Mouse (Mus musculus) cerebellum, adult 11-12 months (tissue): ENCODE measurements around the gene Dclk3.

ENCODE experiments used
- DNase-seq: peaks from one replicate; pipeline ENCODE4 v3.0.0; 2022

Dclk3 gene

DNA sequence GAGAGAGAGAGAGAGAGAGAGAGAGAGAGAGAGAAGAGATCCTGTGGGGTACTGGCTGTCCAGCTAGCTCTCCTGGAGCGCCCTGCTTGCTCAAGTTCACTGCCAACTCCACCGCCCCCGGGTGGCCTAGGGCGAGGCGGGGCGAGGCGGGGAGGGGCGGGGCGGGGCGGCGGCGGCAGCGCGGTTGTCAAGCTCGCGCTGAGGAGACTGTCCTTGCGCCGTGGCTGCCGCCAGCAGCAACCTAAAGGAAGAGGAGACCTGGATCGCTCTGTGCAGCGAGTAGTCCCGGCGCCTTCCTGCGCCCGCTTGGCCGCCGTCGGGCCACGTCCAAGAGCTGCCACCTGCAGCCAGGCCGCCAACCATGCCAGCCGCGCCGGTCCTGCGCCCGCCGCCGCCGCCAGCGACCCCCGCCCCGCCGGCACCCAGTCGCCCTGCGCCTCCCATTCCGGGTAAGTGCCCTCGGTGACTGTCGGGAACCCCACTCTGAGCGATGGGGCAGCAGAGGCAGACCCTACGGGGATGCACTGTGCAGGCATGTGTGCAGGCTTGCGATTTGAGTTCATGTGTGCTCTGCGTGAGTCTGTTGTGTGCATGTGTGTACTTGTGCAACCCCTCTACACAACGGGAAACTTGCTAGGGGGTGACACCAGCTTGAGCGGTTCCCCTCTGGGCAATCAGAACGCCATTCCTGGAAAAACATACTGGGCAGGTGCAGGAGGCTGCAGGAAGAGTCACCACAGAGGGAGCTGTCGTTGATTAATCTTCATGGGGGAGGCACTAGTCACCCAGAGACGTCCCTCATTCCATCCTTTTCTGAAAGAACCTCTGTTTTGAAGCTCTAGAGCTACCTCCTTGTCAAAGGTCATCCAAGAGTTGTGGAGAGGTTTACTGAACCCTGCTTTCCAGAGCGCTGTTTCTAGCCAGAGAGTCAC is at the start of gene Dclk3:
Gene Dclk3, plus strand, starts transcription at position 178 of the 932 bp plus-strand sequence.
- DNase-seq, result no peak

DNA sequence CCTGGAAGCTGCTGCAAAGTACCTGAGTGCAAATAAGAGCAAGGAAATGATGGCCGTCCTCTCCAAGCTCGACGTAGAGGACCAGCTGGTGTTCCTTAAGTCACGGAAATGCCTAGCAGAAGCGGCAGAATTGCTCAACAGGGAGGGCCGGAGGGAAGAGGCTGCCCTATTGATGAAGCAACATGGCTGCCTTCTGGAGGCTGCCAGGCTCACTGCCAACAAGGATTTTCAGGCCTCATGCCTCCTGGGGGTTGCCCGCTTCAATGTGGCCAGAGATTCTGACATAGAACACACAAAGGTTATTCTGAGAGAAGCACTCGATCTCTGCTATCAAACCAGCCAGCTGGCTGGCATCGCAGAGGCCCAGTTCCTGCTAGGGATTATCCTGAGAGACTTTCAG is 48.9 kb upstream of the Dclk3 start:
- no peak for DNase-seq

DNA sequence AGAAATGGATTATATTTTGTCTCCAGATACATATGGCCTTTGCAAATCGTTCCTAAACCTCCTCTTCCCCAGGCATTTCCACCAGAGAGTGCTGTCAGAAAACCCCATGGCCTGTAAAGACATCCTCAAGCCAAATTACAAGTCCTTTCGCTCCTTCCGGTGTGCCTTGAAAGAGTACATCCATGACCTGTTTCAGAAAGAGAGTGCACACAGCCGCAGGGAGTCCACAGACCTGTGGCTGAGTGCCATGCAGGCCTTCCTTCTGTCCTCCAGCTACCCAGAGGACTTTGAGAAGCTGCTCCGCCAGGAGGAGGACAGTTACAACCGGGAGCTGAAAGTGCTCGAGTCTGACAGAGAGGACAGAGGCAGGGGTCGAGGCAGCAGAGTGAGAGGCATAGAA is 47.8 kb upstream of the Dclk3 start:
- no peak for DNase-seq

- no peak for DNase-seq
Measured at GRCm38 (mm10) chr9:111391926-111392442, 46.9 kb upstream of the Dclk3 start.

DNA sequence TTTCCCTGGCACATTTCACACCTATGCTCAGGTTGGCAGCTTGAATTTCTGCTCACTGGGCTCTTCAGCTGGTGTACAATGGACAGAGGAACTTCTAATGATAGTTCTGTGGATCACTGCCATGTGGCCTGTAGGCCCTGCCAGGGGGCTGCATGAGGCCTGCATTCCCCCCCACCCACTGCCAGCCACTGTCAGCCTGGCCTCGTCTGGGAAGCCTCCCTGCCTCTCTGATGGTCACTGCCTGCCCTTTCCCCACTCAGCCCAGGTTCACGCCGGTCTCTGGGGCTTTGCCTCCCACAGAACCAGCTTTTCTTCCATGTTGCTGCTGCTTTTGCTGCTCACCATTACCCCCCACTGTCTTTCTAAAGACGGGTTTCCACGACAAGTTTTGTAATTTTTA is 43.6 kb upstream of the Dclk3 start:
- DNase-seq, result no peak

- no peak for DNase-seq
Measured at GRCm38 (mm10) chr9:111398059-111398458, 40.8 kb upstream of the Dclk3 start.

- no peak for DNase-seq
Measured at GRCm38 (mm10) chr9:111400089-111400488, 38.8 kb upstream of the Dclk3 start.

GRCm38 (mm10) chr9:111403159-111403558 is 35.7 kb upstream of the Dclk3 start:
- DNase-seq, result no peak

DNA sequence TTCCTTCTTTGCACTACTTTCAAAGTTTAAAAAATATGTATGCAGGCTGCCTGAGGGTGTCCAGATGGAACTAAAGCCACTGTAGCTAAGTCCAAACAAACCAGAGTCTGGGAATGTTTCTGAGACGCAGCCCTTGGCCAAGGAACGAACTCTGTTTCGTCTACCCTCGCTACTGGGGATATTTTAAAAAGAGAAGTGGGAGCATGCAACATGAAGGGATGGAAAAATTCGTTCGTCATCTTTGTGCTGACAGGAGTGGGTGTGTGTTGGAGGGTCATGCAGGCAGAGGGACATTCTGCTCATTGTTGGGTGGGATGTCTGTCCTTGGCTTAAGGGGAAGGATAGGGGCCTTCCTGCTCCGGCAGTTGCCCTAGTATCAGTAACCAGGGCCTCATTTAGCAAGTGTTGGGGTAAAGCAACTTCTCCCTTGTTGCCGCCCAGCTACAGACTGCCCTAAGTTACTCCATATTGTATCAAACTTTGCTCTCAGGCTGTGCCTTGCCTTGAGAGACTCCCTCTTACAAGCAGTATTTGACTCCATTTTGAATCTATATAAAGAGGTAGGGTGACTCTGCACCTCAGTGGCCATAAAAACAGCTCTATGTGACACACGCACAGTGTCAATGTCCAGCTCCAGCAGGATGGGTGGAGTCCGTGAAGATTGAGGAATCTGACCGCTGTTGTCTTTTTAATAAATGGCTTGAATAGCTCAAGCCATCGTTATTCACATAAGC is 34.4 kb upstream of the Dclk3 start:
- no peak for DNase-seq

- DNase-seq, result no peak
Measured at GRCm38 (mm10) chr9:111405080-111405428, 33.8 kb upstream of the Dclk3 start.

DNA sequence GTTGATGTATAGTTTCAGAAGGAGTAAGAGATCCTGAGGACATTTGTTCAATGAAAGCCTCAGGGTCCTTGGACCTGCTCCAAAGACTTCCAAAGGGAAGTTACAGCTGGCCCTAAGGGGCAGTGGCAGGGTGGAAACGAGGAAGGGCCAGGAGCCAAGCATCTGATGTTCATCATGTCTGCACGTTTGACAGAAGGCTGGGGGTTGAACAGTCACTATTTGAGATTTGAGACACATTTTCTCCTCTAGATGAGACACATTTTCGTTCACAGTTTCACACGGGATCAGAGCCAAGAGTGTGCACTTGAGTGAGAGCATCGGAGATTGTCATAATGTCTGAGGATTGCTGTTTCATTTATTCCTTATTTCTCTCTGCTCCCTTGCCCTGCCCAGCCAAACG is 30.9 kb upstream of the Dclk3 start:
- no peak for DNase-seq

DNA sequence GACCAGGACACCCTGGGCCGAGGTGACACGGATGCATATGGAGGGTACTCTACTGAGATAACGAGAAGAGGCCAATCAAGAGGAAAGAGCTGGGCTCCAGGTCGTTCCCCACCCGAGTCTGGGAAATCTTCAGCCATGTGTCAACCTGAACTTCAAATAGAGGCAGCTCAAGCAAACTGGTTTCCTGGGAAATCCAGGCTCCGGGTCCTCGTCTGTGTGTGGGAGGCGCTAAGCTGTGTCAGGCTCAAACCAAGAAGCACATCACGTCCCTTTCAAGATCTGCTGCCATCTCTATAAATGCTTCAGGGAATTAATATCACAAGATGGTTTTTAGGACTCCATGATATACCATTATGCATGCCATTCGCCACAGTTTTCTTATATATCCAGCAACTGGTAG is 30.5 kb upstream of the Dclk3 start:
- DNase-seq, result no peak

DNA sequence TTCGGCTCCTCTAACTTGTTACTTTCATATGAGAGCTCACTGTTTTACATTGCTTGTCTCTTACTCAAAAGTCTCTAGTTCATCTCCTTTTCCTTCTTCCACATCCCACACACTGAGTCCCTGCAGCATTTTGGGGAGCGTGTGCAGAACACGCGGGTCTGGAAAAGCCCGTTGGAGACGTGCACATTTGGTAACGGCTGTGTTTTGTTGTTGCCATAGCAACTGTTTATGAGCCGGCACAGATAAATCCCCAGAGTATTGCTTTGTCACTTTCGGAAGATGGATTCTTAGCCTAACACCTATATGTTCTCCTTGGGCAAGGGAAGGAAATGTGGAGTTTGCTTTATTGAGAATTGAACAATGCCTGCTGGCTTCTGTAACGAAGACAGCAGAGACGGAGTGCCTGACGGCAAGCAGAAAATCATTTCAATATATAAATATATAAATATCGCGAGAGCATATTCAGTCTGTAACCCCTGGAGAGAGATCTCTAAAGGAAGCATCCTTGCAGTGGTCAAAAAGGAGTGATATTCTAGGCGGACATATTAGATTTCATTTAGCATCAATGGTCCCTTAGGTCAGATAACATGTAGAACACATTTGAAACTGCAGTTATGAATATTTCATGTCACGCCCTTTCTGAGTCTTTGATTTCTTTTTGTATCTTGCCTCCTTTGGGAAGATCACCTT is 26.3 kb upstream of the Dclk3 start:
- DNase-seq, result no peak

DNA sequence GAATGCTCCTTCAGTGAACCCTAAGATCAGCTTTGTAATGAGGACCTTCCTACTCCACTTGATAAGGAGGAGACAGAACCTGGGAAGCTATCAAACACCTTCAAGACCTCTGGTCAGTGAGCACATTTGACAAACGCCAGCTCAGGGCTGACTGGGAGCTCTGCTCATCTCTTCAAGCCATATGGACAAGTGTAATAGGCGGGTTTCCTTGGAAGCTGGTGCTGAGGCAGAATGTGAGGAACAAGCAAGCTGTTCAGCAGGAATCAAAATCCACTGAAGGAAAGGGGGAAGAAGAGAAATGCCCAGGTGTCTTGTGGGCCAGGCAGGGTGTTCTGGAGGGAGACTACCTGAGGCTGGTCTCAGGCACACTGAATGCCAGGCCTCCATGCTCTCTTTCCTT is 17.0 kb upstream of the Dclk3 start:
- no peak for DNase-seq

DNA sequence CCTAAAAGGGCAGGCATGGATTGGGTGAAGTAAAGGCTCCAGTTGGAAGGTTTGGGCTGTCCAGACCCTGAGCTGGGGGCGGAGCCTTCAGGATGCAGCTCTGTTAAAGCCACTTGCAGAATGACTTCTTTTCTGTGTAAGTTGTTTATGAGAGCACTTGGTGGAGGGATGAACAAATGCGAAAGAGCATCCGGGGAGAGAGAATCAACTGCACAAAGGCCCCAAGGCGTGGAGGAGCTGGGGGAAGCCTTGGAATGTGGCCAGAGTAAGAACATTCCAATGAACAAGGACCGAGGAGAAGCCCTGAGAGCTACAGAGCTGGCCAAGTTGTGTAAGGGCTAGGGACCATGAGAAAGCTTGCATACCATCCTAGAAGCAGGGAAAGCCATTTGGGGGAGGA is 16.3 kb upstream of the Dclk3 start:
- no peak for DNase-seq

- DNase-seq, result no peak
Measured at GRCm38 (mm10) chr9:111425113-111425512, 13.8 kb upstream of the Dclk3 start.

DNA sequence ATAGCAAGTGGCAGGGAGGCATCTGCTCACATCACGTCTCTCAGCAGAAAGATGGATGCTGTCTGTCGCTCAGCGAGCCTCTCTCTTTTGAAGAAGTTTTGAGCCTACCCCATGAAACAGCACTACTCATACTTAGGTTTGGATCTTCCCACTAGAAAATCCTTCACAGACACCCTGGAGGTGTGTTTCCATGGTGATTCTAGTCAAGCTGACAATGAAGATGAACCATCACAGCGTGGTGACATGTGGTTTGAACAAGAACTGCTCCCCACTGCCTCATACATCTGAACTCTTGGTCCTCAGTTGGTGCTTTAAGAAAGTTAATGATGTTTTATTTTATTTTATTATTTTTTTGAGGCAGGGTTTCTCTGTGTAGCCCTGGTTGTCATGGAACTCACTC is 12.9 kb upstream of the Dclk3 start:
- no peak for DNase-seq

GRCm38 (mm10) chr9:111427891-111428555 is 10.9 kb upstream of the Dclk3 start:
- DNase-seq, result no peak

GRCm38 (mm10) chr9:111428698-111429362 is 10.1 kb upstream of the Dclk3 start:
- no peak for DNase-seq

GRCm38 (mm10) chr9:111429363-111429750 is 9.5 kb upstream of the Dclk3 start:
- no peak for DNase-seq

DNA sequence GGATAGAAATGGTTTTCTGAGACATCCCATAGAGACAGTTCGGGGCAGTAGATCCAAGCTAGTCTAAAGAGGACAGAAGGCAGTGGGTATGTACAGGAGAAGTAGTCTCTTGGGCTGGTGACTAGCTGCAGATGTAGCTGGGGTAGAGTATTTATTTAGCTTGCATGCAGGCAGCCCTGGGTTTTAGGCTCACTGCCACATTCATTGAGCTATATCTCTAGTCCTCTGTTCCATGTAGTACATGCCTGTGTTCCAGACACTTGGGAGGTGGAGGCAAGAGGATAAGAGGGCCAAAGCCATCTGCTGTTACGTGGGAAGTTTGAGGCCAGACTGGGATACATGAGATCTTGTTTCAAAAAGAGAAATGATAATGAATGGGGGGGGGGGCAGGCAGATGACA is 3.5 kb upstream of the Dclk3 start:
- DNase-seq, result no peak

DNA sequence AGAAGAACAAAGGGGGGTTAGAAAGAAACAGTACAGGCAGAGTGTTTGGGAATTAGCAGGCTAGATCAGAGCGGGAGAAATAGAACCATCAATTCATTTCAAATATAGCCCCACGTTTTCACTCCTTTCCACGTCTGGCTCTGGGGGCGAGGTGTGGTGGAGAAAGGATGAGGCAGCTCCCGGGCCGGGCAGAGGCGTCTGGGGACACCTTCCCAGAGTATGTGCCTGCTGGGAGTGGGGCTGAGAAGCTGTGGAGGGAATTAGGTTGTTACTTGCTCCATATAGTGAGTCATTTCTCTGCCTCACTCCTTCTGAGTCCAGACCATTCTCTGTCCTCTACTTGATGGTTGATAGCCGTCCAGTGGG is 938 bp downstream of the Dclk3 start:
- no peak for DNase-seq
